Mouse (Mus musculus) C2C12 (cell line): ENCODE data around the gene Iqsec2.

Experiments used
- CTCF ChIP-seq: IDR thresholded peaks from one replicate; pipeline ENCODE4 v1.5.1; 2011; ENCODE audit not compliant: control insufficient read depth, insufficient read depth, insufficient read length
- FOSL1 ChIP-seq: IDR thresholded peaks from one replicate; pipeline ENCODE4 v1.8.0; 2011; ENCODE audit warnings: mild to moderate bottlenecking, low read length; ENCODE audit not compliant: poor library complexity, insufficient read depth, severe bottlenecking
- MYOD1 ChIP-seq: IDR thresholded peaks from one replicate; pipeline ENCODE4 v1.6.1; 2011; ENCODE audit warnings: low read depth; ENCODE audit not compliant: control insufficient read depth, insufficient read length
- MYOG ChIP-seq: IDR thresholded peaks from one replicate; pipeline ENCODE4 v1.6.1; 2011; ENCODE audit not compliant: control insufficient read depth, insufficient read length; ENCODE audit errors: extremely low read depth
- USF1 ChIP-seq: IDR thresholded peaks from one replicate; pipeline ENCODE4 v1.6.1; 2011; ENCODE audit warnings: low read depth, mild to moderate bottlenecking, control low read depth, moderate library complexity

- TF ChIP-seq CTCF (no peak), MYOG (no peak), FOSL1 (no peak), USF1 (no peak), MYOD1 (no peak)
Measured at GRCm38 (mm10) chrX:152172487-152172935, 28.4 kb downstream of the Iqsec2 start.
